Mouse (Mus musculus) kidney, adult 9 months (tissue): ENCODE measurements around the gene Sspn.
A peak's percentile ranks its signal among the peaks of the same experiment; 100 is the strongest.

ENCODE experiments used
- DNase-seq: peaks from one replicate; pipeline ENCODE4 v3.0.0; 2022

Sspn gene

GRCm38 (mm10) chr6:145934697-145935240 is 3.3 kb downstream of the Sspn start:
- peak; percentile 7 for DNase-seq

GRCm38 (mm10) chr6:145935912-145936311 is 4.5 kb downstream of the Sspn start:
- DNase-seq = no peak

GRCm38 (mm10) chr6:145936511-145936910 is 5.1 kb downstream of the Sspn start:
- DNase-seq = peak; percentile 19

GRCm38 (mm10) chr6:145940852-145941251 is 9.4 kb downstream of the Sspn start:
- no peak for DNase-seq

GRCm38 (mm10) chr6:145942263-145942966 is 11.0 kb downstream of the Sspn start:
- DNase-seq = no peak

- DNase-seq = no peak
Observed at GRCm38 (mm10) chr6:145943414-145943813, 12.0 kb downstream of the Sspn start.

- DNase-seq = no peak
Observed at GRCm38 (mm10) chr6:145945700-145946344, 14.4 kb downstream of the Sspn start.

- DNase-seq = no peak
Observed at GRCm38 (mm10) chr6:145949049-145949448, 17.6 kb downstream of the Sspn start.

GRCm38 (mm10) chr6:145950626-145951025 is 19.2 kb downstream of the Sspn start:
- DNase-seq = no peak

GRCm38 (mm10) chr6:145952594-145952993 is 21.2 kb downstream of the Sspn start:
- DNase-seq = peak; percentile 24

GRCm38 (mm10) chr6:145953121-145953896 is 21.9 kb downstream of the Sspn start:
- DNase-seq = no peak

- DNase-seq = no peak
Observed at GRCm38 (mm10) chr6:145957427-145957965, 26.1 kb downstream of the Sspn start.

GRCm38 (mm10) chr6:145958070-145958469 is 26.6 kb downstream of the Sspn start:
- DNase-seq = no peak

- DNase-seq = no peak
Observed at GRCm38 (mm10) chr6:145961047-145961446, 29.6 kb downstream of the Sspn start.

- no peak for DNase-seq
Observed at GRCm38 (mm10) chr6:145963966-145964365, 32.5 kb downstream of the Sspn start.

- no peak for DNase-seq
Observed at GRCm38 (mm10) chr6:145967693-145968092, 36.3 kb downstream of the Sspn start.

GRCm38 (mm10) chr6:145968301-145968818 is 36.9 kb downstream of the Sspn start:
- DNase-seq = no peak

- no peak for DNase-seq
Observed at GRCm38 (mm10) chr6:145968821-145969220, 37.4 kb downstream of the Sspn start.

- DNase-seq = no peak
Observed at GRCm38 (mm10) chr6:145969572-145969971, 38.1 kb downstream of the Sspn start.

GRCm38 (mm10) chr6:145972107-145972506 is 40.7 kb downstream of the Sspn start:
- no peak for DNase-seq

- DNase-seq = no peak
Observed at GRCm38 (mm10) chr6:145972836-145973235, 41.4 kb downstream of the Sspn start.

- DNase-seq = no peak
Observed at GRCm38 (mm10) chr6:145973356-145973755, 41.9 kb downstream of the Sspn start.

GRCm38 (mm10) chr6:145974766-145975165 is 43.3 kb downstream of the Sspn start:
- DNase-seq = no peak
